Mouse (Mus musculus): ENCODE results near the gene Serpinf1. TPM values are rescaled to one million over a fixed set of nuclear protein-coding genes. Genes with fewer than 3 reads are reported as not detected.
"Not testable (repeated sequence)": the region's sequence is repeated elsewhere in the genome, so short reads cannot be mapped to it uniquely, and the experiment has no call there.

Serpinf1 gene
- total RNA-seq, 2 experiments from 2014 or later = 13.9 to 18.7 TPM

- DNase-seq (ENCODE audit: low spot score in 2 of 2) = no peak
- intact Hi-C loops (cut with DNase I) = no loop called here
Measured at GRCm38 (mm10) chr11:75458169-75458568, 35.7 kb upstream of the Serpinf1 start.

- no peak for DNase-seq (ENCODE audit: low spot score in 2 of 2)
- intact Hi-C loops (cut with DNase I) = no loop called here
Measured at GRCm38 (mm10) chr11:75456440-75456871, 34.0 kb upstream of the Serpinf1 start.

GRCm38 (mm10) chr11:75455971-75456370 lies 33.5 kb upstream of the Serpinf1 start:
- DNase-seq (ENCODE audit: low spot score in 2 of 2); intact Hi-C loops (cut with DNase I): not testable (repeated sequence)

DNA sequence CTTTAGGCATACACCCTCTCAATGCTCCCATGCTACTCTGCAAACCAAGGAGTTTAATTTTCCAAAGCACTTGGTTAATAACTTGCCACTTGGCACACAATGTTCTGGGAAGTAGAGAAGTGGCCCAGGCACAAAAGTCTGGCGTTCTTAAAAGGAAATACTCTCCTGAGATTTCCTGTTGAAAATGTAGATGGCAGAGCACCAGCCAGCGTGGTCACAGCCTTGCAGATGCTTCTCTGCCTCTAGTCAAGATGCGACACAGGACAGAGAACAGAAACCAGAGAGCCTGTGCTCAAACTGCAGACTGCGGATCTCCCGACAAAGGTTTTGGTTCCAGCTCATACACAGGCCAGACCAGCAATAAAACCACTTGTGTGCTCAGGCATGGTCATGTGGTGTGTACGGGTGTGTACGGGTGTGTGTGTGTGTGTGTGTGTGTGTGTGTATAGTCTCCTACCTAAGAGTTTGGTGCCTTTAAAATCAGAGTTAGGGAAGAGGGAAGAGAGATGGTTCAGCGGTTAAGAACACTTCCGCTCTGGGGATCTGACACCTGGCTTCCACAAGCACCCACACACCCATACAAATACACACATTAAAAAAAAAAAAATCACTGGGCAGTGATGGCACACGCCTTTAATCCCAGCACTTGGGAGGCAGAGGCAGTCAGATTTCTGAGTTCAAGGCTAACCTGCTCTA lies 32.7 kb upstream of the Serpinf1 start:
- intact Hi-C loops (cut with DNase I) = no loop called here
- DNase-seq (ENCODE audit: low spot score in 2 of 2) = no peak

- intact Hi-C loops (cut with DNase I) = loop anchor here (5.0 kb wide), 1 partner anchor 52 kb away; no protein-coding TSS in a partner anchor
- DNase-seq (ENCODE audit: low spot score in 2 of 2) = peak; percentile 89
Measured at GRCm38 (mm10) chr11:75453991-75454930, 31.8 kb upstream of the Serpinf1 start, which contains the start of gene Wdr81. TSS of gene Wdr81 (minus strand) at chr11:75454717.

DNA sequence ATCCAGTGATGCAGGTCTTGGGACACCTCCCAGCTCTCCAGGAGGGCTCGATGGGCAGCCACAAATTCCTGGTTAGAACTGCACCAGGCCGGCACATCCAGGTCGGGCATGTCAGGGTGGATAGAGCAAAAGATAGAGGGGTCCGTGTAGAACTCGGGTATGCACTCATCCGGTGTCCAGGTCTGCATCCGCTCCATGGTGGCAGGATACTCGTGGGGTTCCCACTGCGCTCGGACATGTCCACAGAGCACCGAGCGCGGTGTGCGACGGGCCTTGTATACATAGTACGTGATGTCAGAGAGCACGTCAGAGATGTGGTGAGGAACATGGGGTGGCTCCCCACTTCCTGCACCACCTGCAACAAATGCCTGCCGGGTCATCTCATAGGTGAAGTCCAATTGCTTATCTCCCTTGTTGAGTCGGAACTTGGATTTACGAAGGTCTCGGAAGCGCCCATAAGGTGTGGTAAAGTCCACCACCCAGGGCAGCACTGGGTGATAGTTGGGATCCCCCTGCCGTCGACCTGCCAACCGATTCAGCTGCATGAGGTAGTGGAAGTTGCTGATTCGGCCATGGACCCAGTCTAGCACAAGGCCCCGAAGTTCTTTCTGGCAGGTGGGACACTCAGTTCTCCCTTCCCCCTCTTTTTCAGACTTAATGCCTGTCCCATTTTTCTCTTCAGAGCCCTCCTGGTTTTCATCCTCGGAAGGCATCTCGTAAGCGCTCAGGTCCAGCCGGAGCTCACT lies 30.5 kb upstream of the Serpinf1 start:
- DNase-seq (ENCODE audit: low spot score in 2 of 2) = no peak
- intact Hi-C loops (cut with DNase I) = loop anchor here (5.0 kb wide), 1 partner anchor 51 kb away; no protein-coding TSS in a partner anchor

DNA sequence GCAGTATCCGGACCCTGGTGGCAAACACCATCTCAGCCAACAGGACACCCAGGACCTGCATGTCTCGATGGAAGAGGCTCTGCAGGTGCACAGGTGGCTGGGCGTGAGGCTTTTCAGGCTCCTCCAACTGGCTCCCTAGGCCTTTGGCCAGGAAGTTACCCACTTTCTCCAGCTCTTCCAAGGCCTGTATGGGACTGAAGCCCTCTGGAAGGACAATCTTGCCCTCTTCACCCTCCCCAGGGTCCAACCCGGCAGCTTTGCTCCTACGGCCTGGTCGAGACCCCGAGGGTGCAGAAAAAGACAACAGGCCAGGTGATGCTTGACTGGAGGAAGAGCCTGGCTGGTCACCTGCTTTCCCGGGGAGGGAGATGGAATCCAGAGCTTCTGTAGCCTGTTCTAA lies 29.6 kb upstream of the Serpinf1 start:
- no peak for DNase-seq (ENCODE audit: low spot score in 2 of 2)
- intact Hi-C loops (cut with DNase I) = loop anchor here (5.0 kb wide), 1 partner anchor 50 kb away; no protein-coding TSS in a partner anchor

GRCm38 (mm10) chr11:75450936-75451335 lies 28.4 kb upstream of the Serpinf1 start:
- DNase-seq (ENCODE audit: low spot score in 2 of 2) = no peak
- intact Hi-C loops (cut with DNase I) = loop anchor here (5.0 kb wide), 1 partner anchor 49 kb away; no protein-coding TSS in a partner anchor

- no peak for DNase-seq (ENCODE audit: low spot score in 2 of 2)
- intact Hi-C loops (cut with DNase I) = loop anchor here (5.0 kb wide), 1 partner anchor 48 kb away; no protein-coding TSS in a partner anchor
Measured at GRCm38 (mm10) chr11:75450304-75450908, 27.9 kb upstream of the Serpinf1 start.

DNA sequence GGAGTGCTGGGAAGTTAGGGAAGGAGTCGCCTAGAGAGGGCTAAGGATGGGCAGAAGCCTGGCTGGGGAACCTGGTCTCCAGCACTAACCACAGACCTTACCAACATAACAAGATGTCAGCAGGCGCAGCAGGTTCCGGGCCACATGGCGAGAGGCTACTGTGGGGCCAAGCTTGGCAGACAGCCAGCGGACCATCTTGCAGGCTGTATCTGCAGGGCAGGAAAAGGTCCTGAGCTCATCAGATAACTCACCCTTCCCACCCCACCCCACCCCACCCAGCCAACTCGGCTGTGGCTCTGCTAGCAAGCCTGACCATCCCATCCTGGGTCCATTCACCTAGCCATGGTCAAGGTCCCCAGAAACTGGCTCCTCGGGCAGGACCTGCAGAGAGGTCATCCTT lies 27.2 kb upstream of the Serpinf1 start:
- DNase-seq (ENCODE audit: low spot score in 2 of 2) = no peak
- intact Hi-C loops (cut with DNase I) = loop anchor here (5.0 kb wide), 1 partner anchor 47 kb away; no protein-coding TSS in a partner anchor

- intact Hi-C loops (cut with DNase I) = no loop called here
- no peak for DNase-seq (ENCODE audit: low spot score in 2 of 2)
Measured at GRCm38 (mm10) chr11:75448575-75448974, 26.1 kb upstream of the Serpinf1 start.

DNA sequence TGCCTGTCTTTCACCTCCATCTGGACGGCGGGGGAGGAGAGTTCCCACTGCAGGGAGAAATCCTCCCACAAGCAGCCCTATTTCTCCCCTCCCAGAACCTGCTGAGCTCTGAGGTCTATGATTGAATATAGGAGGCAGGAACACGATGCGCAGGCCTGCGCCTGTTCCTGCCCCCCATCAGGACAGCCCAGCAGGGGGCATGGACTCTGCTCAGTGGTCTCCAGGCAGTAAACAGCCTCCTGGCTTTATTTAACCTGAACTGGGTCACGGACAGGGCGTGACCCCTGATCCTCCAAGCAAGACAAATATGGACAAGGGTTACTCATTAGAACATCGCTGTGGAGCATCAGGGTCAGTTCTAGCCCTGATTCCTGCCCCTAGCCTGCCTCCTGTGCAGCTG lies 21.2 kb upstream of the Serpinf1 start:
- no peak for DNase-seq (ENCODE audit: low spot score in 2 of 2)
- intact Hi-C loops (cut with DNase I) = no loop called here

- no peak for DNase-seq (ENCODE audit: low spot score in 2 of 2)
Measured at GRCm38 (mm10) chr11:75441601-75442000, 19.1 kb upstream of the Serpinf1 start.

DNA sequence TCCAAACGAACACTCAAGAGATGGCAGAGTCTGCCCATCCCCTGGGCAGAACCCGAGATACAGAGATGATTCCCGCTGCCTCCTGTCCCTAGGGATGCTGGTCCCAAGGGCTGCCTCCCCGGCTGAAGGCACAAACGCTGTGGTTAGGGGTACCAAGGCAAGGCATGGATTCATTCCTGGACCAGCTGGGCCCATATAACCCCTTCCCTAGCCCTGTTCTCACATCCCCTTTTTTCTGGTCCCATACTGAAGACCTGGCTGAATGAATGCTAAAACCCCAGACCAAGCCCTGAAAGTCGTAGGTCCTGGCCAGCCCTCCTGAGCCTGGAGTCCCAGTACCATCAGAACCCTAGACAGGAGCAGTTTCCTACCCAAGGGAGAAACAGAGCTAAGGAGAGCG lies 18.5 kb upstream of the Serpinf1 start:
- DNase-seq (ENCODE audit: low spot score in 2 of 2) = no peak
- intact Hi-C loops (cut with DNase I) = no loop called here

More at GRCm38 (mm10) chr11:75441601-75442000, 19.1 kb upstream of the Serpinf1 start:
- intact Hi-C loops (cut with DNase I) = no loop called here

DNA sequence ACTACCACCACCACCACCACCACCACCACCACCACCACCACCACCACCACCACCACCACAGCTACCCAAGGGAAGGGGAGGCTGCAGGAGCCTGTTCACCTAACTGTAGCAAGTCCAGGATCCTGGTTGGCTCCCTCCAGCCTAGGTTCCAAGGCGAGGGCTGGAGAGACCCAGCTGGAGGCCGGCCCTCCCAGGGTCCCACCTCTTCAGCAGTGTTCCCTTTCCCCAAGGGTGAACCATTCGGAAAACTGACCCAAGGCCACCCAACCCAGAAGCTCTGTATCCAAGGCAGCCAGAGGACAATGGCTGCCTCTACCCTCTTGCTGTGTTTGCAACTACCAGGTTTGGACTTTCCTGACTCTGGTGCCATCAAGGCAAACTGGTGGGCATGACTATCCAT lies 17.4 kb upstream of the Serpinf1 start:
- DNase-seq (ENCODE audit: low spot score in 2 of 2) = no peak
- intact Hi-C loops (cut with DNase I) = no loop called here

DNA sequence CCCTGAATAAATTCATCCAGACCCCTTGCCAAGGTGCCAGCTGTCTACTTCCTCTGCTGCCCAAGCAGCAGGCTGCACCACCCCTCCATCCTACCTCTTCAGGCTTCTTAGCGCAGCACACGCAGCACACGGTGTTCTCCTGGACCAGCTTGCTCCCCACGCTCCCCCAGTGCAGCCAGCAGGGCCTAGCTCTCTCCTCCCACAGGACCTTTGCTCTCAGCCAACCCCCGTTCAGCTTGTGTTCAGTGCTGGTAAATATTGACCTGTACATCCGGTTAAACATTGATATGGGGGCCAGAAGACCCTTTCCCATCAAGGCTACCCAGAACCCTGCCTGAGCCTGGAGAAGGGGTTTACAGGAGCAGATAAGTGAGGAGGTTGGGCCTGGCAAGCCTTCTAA lies 16.9 kb upstream of the Serpinf1 start, which contains the start of gene Serpinf2:
Gene Serpinf2 (minus strand): TSS at position 229 of the 400 bp plus-strand sequence.
- no peak for DNase-seq (ENCODE audit: low spot score in 2 of 2)
- intact Hi-C loops (cut with DNase I) = no loop called here

GRCm38 (mm10) chr11:75438804-75439203 lies 16.3 kb upstream of the Serpinf1 start:
- no peak for DNase-seq (ENCODE audit: low spot score in 2 of 2)
- intact Hi-C loops (cut with DNase I) = no loop called here

DNA sequence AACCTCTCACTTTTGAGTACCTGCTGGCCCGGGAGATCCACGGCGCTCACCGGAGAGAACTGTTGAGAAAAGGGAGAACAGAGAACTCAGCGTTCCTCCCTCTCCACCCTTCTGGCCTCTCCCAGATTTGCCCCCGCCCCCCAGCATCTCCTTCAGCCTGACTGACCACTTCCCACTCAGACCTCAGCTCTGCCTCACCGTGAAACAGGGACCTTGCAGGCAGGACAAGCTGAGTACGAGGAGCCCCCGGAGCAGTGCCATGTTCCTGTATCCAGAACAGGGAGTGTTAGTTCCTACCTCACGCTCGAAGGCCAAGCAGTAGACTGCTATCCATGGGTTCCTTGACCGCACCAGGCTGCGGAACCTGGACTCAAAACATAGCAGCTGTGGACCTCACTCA lies 15.7 kb upstream of the Serpinf1 start:
- DNase-seq (ENCODE audit: low spot score in 2 of 2) = no peak
- intact Hi-C loops (cut with DNase I) = no loop called here

DNA sequence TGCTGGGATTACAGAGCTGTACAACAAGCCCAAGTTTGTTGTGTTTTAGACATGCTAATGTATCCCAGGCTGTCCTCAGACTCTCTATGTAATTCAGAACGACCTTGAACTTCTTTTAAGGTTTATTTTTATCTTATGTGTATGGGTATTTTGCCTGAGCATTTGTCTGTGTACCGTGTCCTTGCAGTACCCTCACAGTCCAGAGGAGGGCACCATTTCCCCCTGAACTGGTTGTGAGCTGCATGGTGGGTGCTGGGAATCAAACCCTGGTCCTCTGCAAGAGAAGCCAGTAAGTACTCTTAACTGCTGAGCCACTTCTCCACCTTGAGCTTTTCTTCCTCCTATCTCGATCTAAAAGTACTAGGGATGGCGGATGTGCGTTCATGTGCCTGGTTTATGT lies 11.6 kb upstream of the Serpinf1 start:
- intact Hi-C loops (cut with DNase I) = no loop called here
- no peak for DNase-seq (ENCODE audit: low spot score in 2 of 2)

Data from left cerebral cortex, postnatal 36 days (tissue).